In genomic region chr1:75244836-75245235, GRCm38 (mm10) we compare ENCODE assay signal across 9 mouse cellular contexts. TPM values are rescaled to one million over a fixed set of nuclear protein-coding genes. Genes with fewer than 3 reads are reported as not detected.
DNase-seq lines count a peak whose midpoint lies in the region; ATAC-seq and TF ChIP-seq lines count a peak whose summit lies in the region.
"Had no signal": no experiment of that assay in that cellular context is flagged by ENCODE, and none has a peak within 500 bp of the region (broad histone marks: within the 10 kb centered on the region; RNA-seq: fewer than 3 reads in every experiment).

No protein-coding gene starts in this region.

- no peak overlapping the region for H3K27ac ChIP-seq in heart, embryonic 11.5 days (ENCODE audit: low read depth, low read length)
- H3K27ac ChIP-seq in heart, embryonic 10.5 days = no peak overlapping the region
- H3K27ac ChIP-seq in hindbrain, postnatal 0 days = no peak overlapping the region
- H3K27ac ChIP-seq: limb, embryonic 12.5 days had no signal

- no peaks in the 10 kb centered on the region for H3K9me3 ChIP-seq in heart, embryonic 11.5 days (replicated peaks; ENCODE audit: control insufficient read depth, low read length)
- no peaks in the 10 kb centered on the region for H3K9me3 ChIP-seq in heart, embryonic 10.5 days
- no peaks in the 10 kb centered on the region for H3K9me3 ChIP-seq in G1E (replicated peaks)
- H3K9me3 ChIP-seq in hindbrain, postnatal 0 days (ENCODE audit: low read length) = no peaks in the 10 kb centered on the region
- H3K9me3 ChIP-seq: limb, embryonic 12.5 days had no signal

- peaks cover 3% of the 10 kb centered on the region; the same call in 1 of the 2 replicates for H3K36me3 ChIP-seq in heart, embryonic 11.5 days (ENCODE audit: control insufficient read depth, insufficient read depth, low read length)
- H3K36me3 ChIP-seq in heart, embryonic 10.5 days = peaks cover 41% of the 10 kb centered on the region
- peaks cover 39% of the 10 kb centered on the region for H3K36me3 ChIP-seq in G1E (replicated peaks)
- H3K36me3 ChIP-seq in hindbrain, postnatal 0 days (ENCODE audit: insufficient read depth, low read length) = peaks cover 13% of the 10 kb centered on the region; the same call in 1 of the 2 replicates

- WGBS in heart, embryonic 11.5 days (ENCODE audit: insufficient replicate concordance) = 22% methylated on average over 4 of the region's 4 CpGs
- WGBS in heart, embryonic 10.5 days = 20% methylated on average over 4 of the region's 4 CpGs
- 18% methylated on average over 4 of the region's 4 CpGs for WGBS in hindbrain, postnatal 0 days

- peaks cover 14% of the 10 kb centered on the region for H3K4me1 ChIP-seq in heart, embryonic 11.5 days (ENCODE audit: control insufficient read depth, insufficient read depth, low read length)
- peaks cover 34% of the 10 kb centered on the region for H3K4me1 ChIP-seq in heart, embryonic 10.5 days
- H3K4me1 ChIP-seq in G1E (ENCODE audit: insufficient read depth, low read depth, low read length) = peaks cover 23% of the 10 kb centered on the region
- H3K4me1 ChIP-seq in hindbrain, postnatal 0 days (ENCODE audit: insufficient read depth, low read length) = no peaks in the 10 kb centered on the region

- peak; percentile 31; the same call in 1 of the 2 replicates for ATAC-seq in heart, embryonic 11.5 days (replicated peaks; ENCODE audit: insufficient number of reproducible peaks, low FRiP score, low TSS enrichment)
- peak; percentile 87 for ATAC-seq in G1E (ENCODE audit: extremely low read depth, insufficient number of reproducible peaks, low FRiP score, poor library complexity, severe bottlenecking)
- ATAC-seq in hindbrain, postnatal 0 days = peak; percentile 75

- H3K27me3 ChIP-seq in heart, embryonic 11.5 days (ENCODE audit: control insufficient read depth, insufficient read depth, low read length) = no peaks in the 10 kb centered on the region
- H3K27me3 ChIP-seq in heart, embryonic 10.5 days (ENCODE audit: insufficient read depth, poor library complexity, severe bottlenecking) = no peaks in the 10 kb centered on the region
- H3K27me3 ChIP-seq in G1E (ENCODE audit: insufficient read depth, low read length) = peaks cover 2% of the 10 kb centered on the region; the same call in 1 of the 2 replicates
- no peaks in the 10 kb centered on the region for H3K27me3 ChIP-seq in hindbrain, postnatal 0 days (ENCODE audit: insufficient read depth, low read length)
- H3K27me3 ChIP-seq: limb, embryonic 12.5 days had no signal

- intact Hi-C loops in gastrocnemius, postnatal 36 days (cut with DNase I) = no loop called here

- no peak overlapping the region for H3K4me2 ChIP-seq in heart, embryonic 11.5 days
- H3K4me2 ChIP-seq in hindbrain, postnatal 0 days (ENCODE audit: low read depth, low read length) = no peak overlapping the region
- H3K4me2 ChIP-seq: limb, embryonic 12.5 days had no signal

- DNase-seq in heart, embryonic 10.5 days (ENCODE audit: low spot score) = no peak
- DNase-seq in G1E (ENCODE audit: low spot score) = peak; percentile 68
- peak; percentile 71 for DNase-seq in embryo, embryonic 11 days
- DNase-seq in hindbrain, postnatal 0 days (ENCODE audit: low spot score) = peak; percentile 84
- DNase-seq in liver = peak; percentile 41
- peak; percentile 58 for DNase-seq in naive thymus-derived CD4-positive, alpha-beta T cell, adult 2 months (ENCODE audit: low read depth)
- no peak for DNase-seq in gastrocnemius, postnatal 36 days

- H3K4me3 ChIP-seq in heart, embryonic 11.5 days (ENCODE audit: low read depth, low read length) = no peak overlapping the region
- H3K4me3 ChIP-seq in heart, embryonic 10.5 days = no peak overlapping the region
- no peak overlapping the region for H3K4me3 ChIP-seq in G1E (ENCODE audit: low read depth, low read length)
- no peak overlapping the region for H3K4me3 ChIP-seq in hindbrain, postnatal 0 days (ENCODE audit: low read length)
- H3K4me3 ChIP-seq: limb, embryonic 12.5 days had no signal

- TF ChIP-seq CTCF in G1E (IDR thresholded peaks at IDR 0.05; ENCODE audit: low read depth, low read length) = no peak
- TF ChIP-seq CTCF in hindbrain, postnatal 0 days (IDR thresholded peaks at IDR 0.05; ENCODE audit: low read depth) = no peak

- H3K9ac ChIP-seq in heart, embryonic 11.5 days (ENCODE audit: low read depth, low read length) = no peak overlapping the region
- H3K9ac ChIP-seq in hindbrain, postnatal 0 days (replicated peaks; ENCODE audit: low read length) = no peak overlapping the region
- H3K9ac ChIP-seq: limb, embryonic 12.5 days had no signal

RNA-seq across cellular contexts. Expression of gene Dnajb2, which starts 8.6 kb away (rescaled TPM):
- polyA plus RNA-seq in heart, embryonic 11.5 days (2014; fragmentation: Nextera tagmentation; extraction: Ambion mirVana) = 15.3 and 17.6 TPM in 2 replicates
- polyA plus RNA-seq in heart, embryonic 10.5 days (2016; fragmentation: Nextera tagmentation; extraction: Ambion mirVana) = 24.5 and 32.4 TPM in 2 replicates
- total RNA-seq in G1E (2014; fragmentation: Nextera tagmentation) (15.4 and 63.3 TPM in 2 replicates), G1E (2017) (13.9 and 15.6 TPM in 2 replicates)
- 9.1 and 11.1 TPM in 2 replicates for polyA plus RNA-seq in G1E (2012)
- 33.3 and 48.0 TPM in 2 replicates for total RNA-seq in hindbrain, postnatal 0 days (2014; rRNA removed)
- 62.6 and 64.5 TPM in 2 replicates for polyA plus RNA-seq in hindbrain, postnatal 0 days (2015; fragmentation: Nextera tagmentation; extraction: Ambion mirVana)
- 10 to 100 TPM; 63.1 to 67.1 TPM for total RNA-seq in gastrocnemius, postnatal 36 days (2021)

RNA-seq across cellular contexts. Expression of gene A630095N17Rik, which starts 12.9 kb away (rescaled TPM):
- polyA plus RNA-seq in heart, embryonic 11.5 days (2014; fragmentation: Nextera tagmentation; extraction: Ambion mirVana) = not detected in 2 replicates
- not detected in 2 replicates for polyA plus RNA-seq in heart, embryonic 10.5 days (2016; fragmentation: Nextera tagmentation; extraction: Ambion mirVana)
- total RNA-seq in G1E (2014; fragmentation: Nextera tagmentation) = not detected in 2 replicates
- not detected in 2 replicates for total RNA-seq in G1E (2017)
- not detected in 2 replicates for polyA plus RNA-seq in G1E (2012)
- not detected in 2 replicates for total RNA-seq in hindbrain, postnatal 0 days (2014; rRNA removed)
- polyA plus RNA-seq in hindbrain, postnatal 0 days (2015; fragmentation: Nextera tagmentation; extraction: Ambion mirVana) = 0.29 and 0.31 TPM in 2 replicates
- not detected for total RNA-seq in gastrocnemius, postnatal 36 days (2021)
- polyA plus RNA-seq: limb, embryonic 12.5 days had no signal

RNA-seq across cellular contexts. Expression of gene Ptprn, which starts 19.5 kb away (rescaled TPM):
- polyA plus RNA-seq in heart, embryonic 11.5 days (2014; fragmentation: Nextera tagmentation; extraction: Ambion mirVana) = 0.51 and 0.74 TPM in 2 replicates
- polyA plus RNA-seq in heart, embryonic 10.5 days (2016; fragmentation: Nextera tagmentation; extraction: Ambion mirVana) = 0.70 and 0.84 TPM in 2 replicates
- not detected in 2 replicates for total RNA-seq in G1E (2014; fragmentation: Nextera tagmentation)
- total RNA-seq in G1E (2017) = 0.11 TPM in 1 of 2 replicates, not detected in the other
- 0.03 and 0.08 TPM in 2 replicates for polyA plus RNA-seq in G1E (2012)
- total RNA-seq in hindbrain, postnatal 0 days (2014; rRNA removed) = 120 and 132 TPM in 2 replicates
- 46.0 and 48.3 TPM in 2 replicates for polyA plus RNA-seq in hindbrain, postnatal 0 days (2015; fragmentation: Nextera tagmentation; extraction: Ambion mirVana)
- under 1 TPM in 1 of 2 experiments, not detected in 1; 0.10 TPM for total RNA-seq in gastrocnemius, postnatal 36 days (2021)

RNA-seq across cellular contexts. Expression of gene Tuba4a, which starts 25.2 kb away (rescaled TPM):
- 39.2 and 39.8 TPM in 2 replicates for polyA plus RNA-seq in heart, embryonic 11.5 days (2014; fragmentation: Nextera tagmentation; extraction: Ambion mirVana)
- 35.2 and 50.8 TPM in 2 replicates for polyA plus RNA-seq in heart, embryonic 10.5 days (2016; fragmentation: Nextera tagmentation; extraction: Ambion mirVana)
- total RNA-seq in G1E (2014; fragmentation: Nextera tagmentation) (201 and 287 TPM in 2 replicates), G1E (2017) (156 and 175 TPM in 2 replicates)
- 38.6 and 61.0 TPM in 2 replicates for polyA plus RNA-seq in G1E (2012)
- total RNA-seq in hindbrain, postnatal 0 days (2014; rRNA removed) = 180 and 235 TPM in 2 replicates
- 155 and 163 TPM in 2 replicates for polyA plus RNA-seq in hindbrain, postnatal 0 days (2015; fragmentation: Nextera tagmentation; extraction: Ambion mirVana)
- 100 to 1,000 TPM; 921 to 954 TPM for total RNA-seq in gastrocnemius, postnatal 36 days (2021)

RNA-seq across cellular contexts. Expression of gene Resp18, which starts 33.4 kb away (rescaled TPM):
- 0.30 TPM in 1 of 2 replicates, not detected in the other for polyA plus RNA-seq in heart, embryonic 11.5 days (2014; fragmentation: Nextera tagmentation; extraction: Ambion mirVana)
- not detected in 2 replicates for polyA plus RNA-seq in heart, embryonic 10.5 days (2016; fragmentation: Nextera tagmentation; extraction: Ambion mirVana)
- total RNA-seq in G1E (2014; fragmentation: Nextera tagmentation) = not detected in 2 replicates
- not detected in 2 replicates for total RNA-seq in G1E (2017)
- polyA plus RNA-seq in G1E (2012) = not detected in 2 replicates
- total RNA-seq in hindbrain, postnatal 0 days (2014; rRNA removed) = 257 and 298 TPM in 2 replicates
- 394 and 396 TPM in 2 replicates for polyA plus RNA-seq in hindbrain, postnatal 0 days (2015; fragmentation: Nextera tagmentation; extraction: Ambion mirVana)
- not detected for total RNA-seq in gastrocnemius, postnatal 36 days (2021)

Comparison
In these comparisons a context has a peak if more than half of its experiments do, and no peak if none do; other contexts are left out.
1. ATAC-seq: peak in every context shown above with its lines; median percentile 87 in G1E; 75 in hindbrain, postnatal 0 days; 31 in heart, embryonic 11.5 days.
2. DNase-seq: peak in G1E (single experiment), embryo, embryonic 11 days (single experiment), hindbrain, postnatal 0 days (single experiment), liver (single experiment) and naive thymus-derived CD4-positive, alpha-beta T cell, adult 2 months (single experiment); none in heart, embryonic 10.5 days (single experiment) and gastrocnemius, postnatal 36 days (0 of 2).
3. RNA of gene Ptprn, which starts 19.5 kb away (polyA plus RNA-seq): 46.0 to 48.3 TPM in hindbrain, postnatal 0 days; 0.51 to 0.74 TPM in heart, embryonic 11.5 days, 0.70 to 0.84 TPM in heart, embryonic 10.5 days and 0.03 to 0.08 TPM in G1E; every median in the first group is over 10 times any median in the second.